Mouse (Mus musculus) heart, adult 2 months (tissue): Measurements from ENCODE around the gene Dlg1. TPM values are rescaled to one million over a fixed set of nuclear protein-coding genes. Genes with fewer than 3 reads are reported as not detected.

Experiments used
- DNase-seq, 2 experiments: peaks; one replicate each; pipeline ENCODE4 v3.0.0; 2021
- H3K27ac ChIP-seq: fragments of 200-600 bp; 2 replicates; pipeline ENCODE4 v1.8.1; 2022
- H3K27me3 ChIP-seq: fragments of 200-500 bp; 2 replicates; pipeline ENCODE4 v1.6.1; 2012; ENCODE audit warnings: mild to moderate bottlenecking, low read length, inconsistent platforms, mixed read lengths; ENCODE audit not compliant: control insufficient read depth, insufficient read depth
- H3K36me3 ChIP-seq: fragments of 200-500 bp; 2 replicates; pipeline ENCODE4 v1.6.1; 2012; ENCODE audit warnings: low read length, inconsistent platforms; ENCODE audit not compliant: control insufficient read depth, insufficient read depth
- H3K4me1 ChIP-seq: fragments of 200-500 bp; 2 replicates; pipeline ENCODE4 v1.6.1; 2011; ENCODE audit warnings: low read length; ENCODE audit not compliant: control insufficient read depth, insufficient read depth
- H3K4me3 ChIP-seq: fragments of 200-600 bp; 2 replicates; pipeline ENCODE4 v1.8.1; 2022
- H3K79me2 ChIP-seq: fragments of 200-500 bp; replicated peaks from 2 replicates; pipeline ENCODE4 v1.6.1; 2012; ENCODE audit warnings: mild to moderate bottlenecking, inconsistent platforms, low read length, moderate library complexity, mixed read lengths; ENCODE audit not compliant: control insufficient read depth, insufficient read depth
- H3K9ac ChIP-seq: fragments of 200-500 bp; 2 replicates; pipeline ENCODE4 v1.6.1; 2012; ENCODE audit warnings: low read depth, mild to moderate bottlenecking, control low read depth, inconsistent platforms, low read length, mixed read lengths
- CTCF ChIP-seq: fragments of 200-600 bp; IDR thresholded peaks from 2 replicates; pipeline ENCODE4 v1.8.1; 2022; ENCODE audit warnings: antibody characterized with exemption, mild to moderate bottlenecking, moderate library complexity
- EP300 ChIP-seq: fragments of 200-500 bp; IDR thresholded peaks from 2 replicates; pipeline ENCODE4 v1.6.1; 2011; ENCODE audit warnings: low read depth, low read length, control low read depth; ENCODE audit not compliant: insufficient read depth
- POLR2A ChIP-seq: fragments of 200-500 bp; IDR thresholded peaks from 2 replicates; pipeline ENCODE4 v1.6.1; 2011; ENCODE audit warnings: mild to moderate bottlenecking, low read depth, low read length, control low read depth; ENCODE audit not compliant: insufficient read depth
- whole genome bisulfite sequencing: fragments of 180-500 bp; shearing (Covaris S2); methylation state at CpG from one replicate; pipeline ENCODE4 v1.1.7; 2018; 5-methylcytosine and 5-hydroxymethylcytosine counted together
- intact Hi-C: fragments of 180-260 bp; cut with DNase I; formaldehyde crosslinking; loops from one replicate; pipeline ENCODE4 v1.15.1; 2025
- polyA plus RNA-seq: library from polyadenylated mRNA; depleted of rRNA; stranded (reverse); fragments of >200 nt; gene quantifications from 2 replicates; pipeline ENCODE4 v1.2.3, GENCODE M21; 2012
- total RNA-seq, 2 experiments: library from RNA; stranded (reverse); gene quantifications; 2 replicates each; pipeline ENCODE4 v1.2.3; 2021

Dlg1 gene
- total and polyA plus RNA-seq, 3 experiments, result 14.9 to 61.9 (median 56.2) TPM

DNA sequence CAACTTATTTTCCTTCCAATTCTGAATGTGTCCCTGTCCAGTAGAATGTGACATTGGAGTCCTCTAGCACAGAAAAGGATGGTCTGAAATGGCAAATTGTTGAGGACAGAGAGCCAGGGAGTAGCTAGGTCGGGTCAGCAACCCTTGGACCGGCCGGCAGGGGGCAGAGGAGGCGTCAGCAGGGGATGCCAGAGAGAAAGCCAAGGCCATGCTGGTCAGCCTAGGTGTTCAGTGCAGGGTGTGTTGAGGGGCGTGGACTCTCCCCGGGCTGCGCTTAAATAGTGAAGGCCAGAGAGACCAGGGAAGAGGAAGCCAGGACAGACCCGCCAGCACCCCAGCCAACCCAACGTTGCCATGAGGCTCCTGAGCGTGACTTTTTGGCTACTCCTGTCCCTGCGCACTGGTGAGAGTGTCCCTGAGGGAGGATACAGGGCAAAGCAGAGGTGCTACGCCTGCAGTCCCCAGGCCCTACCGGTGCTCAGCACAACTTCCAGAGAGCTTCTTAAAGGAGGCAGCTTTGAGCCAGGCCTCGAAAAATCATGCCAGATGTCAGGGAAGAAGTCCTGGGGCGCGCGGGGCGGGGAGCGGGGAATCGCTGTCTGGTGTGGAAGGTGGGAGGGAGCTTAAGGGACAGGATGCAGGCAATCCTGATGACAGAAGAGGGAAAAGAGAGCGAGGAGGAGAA lies 215.5 kb downstream of the Dlg1 start, which contains the start of gene Meltf:
Gene Meltf, plus strand, starts transcription at position 238 of the 685 bp plus-strand sequence.
- TF ChIP-seq POLR2A (no peak), CTCF (peak; percentile 88), EP300 (no peak)
- Histone ChIP-seq H3K36me3 (no peaks in the 10 kb centered on the region), H3K27ac (no peak within 1 kb of the TSS), H3K79me2 (no peaks in the 10 kb centered on the region), H3K4me3 (no peak within 1 kb of the TSS), H3K4me1 (no peaks in the 10 kb centered on the region), H3K27me3 (no peaks in the 10 kb centered on the region), H3K9ac (no peak within 1 kb of the TSS)
- WGBS, result 33% methylated on average over 21 of the region's 21 CpGs
- DNase-seq, result peak; percentile 52 to 78
- intact Hi-C loops, result loop anchor here (1.0 kb wide), 1 partner anchor 40 kb away; no protein-coding TSS in a partner anchor

DNA sequence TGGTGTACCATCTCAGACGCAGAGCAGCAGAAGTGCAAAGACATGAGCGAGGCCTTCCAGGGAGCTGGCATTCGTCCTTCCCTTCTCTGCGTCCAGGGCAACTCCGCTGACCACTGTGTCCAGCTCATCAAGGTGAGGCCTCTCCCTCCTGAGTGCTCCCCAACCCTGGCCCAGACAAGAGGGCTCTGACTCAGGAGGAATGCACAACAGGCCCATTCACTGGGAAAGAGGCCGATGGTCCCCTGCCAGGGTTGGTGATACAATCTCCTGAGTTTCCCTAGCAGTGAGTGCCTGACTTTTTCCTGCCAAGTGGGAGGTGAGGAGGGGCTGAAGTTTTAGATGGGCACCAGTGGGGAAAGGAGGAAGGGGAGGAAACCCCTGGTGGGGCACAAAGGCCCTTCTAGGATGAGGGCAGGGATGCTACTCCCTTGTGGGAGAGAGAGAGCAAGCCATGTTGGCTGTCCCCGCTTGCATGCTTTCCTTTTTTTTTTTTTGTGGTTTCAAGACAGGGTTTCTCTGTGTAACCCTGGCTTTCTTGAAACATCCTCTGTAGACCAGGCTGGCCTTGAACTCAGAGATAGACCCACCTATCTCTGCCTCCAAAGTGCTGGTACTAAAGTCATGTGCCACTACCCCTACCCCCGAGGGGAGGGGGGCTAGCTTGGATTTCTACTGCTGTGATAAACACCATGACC lies 217.1 kb downstream of the Dlg1 start:
- Histone ChIP-seq H3K36me3 (no peaks in the 10 kb centered on the region), H3K27me3 (no peaks in the 10 kb centered on the region), H3K9ac (no peak overlapping the region), H3K27ac (no peak overlapping the region), H3K4me3 (no peak overlapping the region), H3K4me1 (no peaks in the 10 kb centered on the region), H3K79me2 (no peaks in the 10 kb centered on the region)
- DNase-seq, result no peak
- 78% methylated on average over 8 of the region's 8 CpGs for WGBS
- TF ChIP-seq POLR2A (no peak), CTCF (no peak)
- intact Hi-C loops, result no loop called here

DNA sequence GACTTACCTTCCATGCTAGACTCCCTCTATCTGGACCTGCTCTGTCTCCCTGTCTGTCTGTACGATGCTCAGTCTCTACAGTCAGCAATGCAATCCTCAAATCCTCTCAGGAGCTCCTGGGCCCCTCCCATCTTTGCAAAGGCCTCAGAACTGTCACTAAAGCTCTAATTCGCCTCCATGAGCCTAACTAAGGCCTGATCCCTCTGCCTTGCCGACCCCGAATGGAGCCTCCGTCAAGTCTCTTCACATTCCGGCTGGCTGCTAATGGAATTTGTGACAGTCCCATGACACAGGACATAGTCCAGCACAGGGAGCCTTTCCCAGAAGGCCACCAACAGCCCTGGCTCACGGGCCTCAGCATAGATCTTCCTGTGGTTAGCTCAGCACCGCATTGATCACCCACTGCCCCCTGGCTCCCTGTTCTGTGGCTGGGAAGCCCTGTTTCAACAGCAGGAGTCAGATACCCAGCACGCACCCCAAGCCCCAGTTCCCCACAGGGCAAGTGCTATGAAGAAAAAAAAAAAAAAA lies 219.2 kb downstream of the Dlg1 start:
- Histone ChIP-seq H3K27ac (no peak overlapping the region), H3K36me3 (no peaks in the 10 kb centered on the region), H3K9ac (no peak overlapping the region), H3K79me2 (no peaks in the 10 kb centered on the region), H3K27me3 (no peaks in the 10 kb centered on the region), H3K4me1 (no peaks in the 10 kb centered on the region), H3K4me3 (no peak overlapping the region)
- intact Hi-C loops, result no loop called here
- DNase-seq, result no peak
- WGBS, result 71% methylated on average over 9 of the region's 9 CpGs
- no peak for TF ChIP-seq EP300

DNA sequence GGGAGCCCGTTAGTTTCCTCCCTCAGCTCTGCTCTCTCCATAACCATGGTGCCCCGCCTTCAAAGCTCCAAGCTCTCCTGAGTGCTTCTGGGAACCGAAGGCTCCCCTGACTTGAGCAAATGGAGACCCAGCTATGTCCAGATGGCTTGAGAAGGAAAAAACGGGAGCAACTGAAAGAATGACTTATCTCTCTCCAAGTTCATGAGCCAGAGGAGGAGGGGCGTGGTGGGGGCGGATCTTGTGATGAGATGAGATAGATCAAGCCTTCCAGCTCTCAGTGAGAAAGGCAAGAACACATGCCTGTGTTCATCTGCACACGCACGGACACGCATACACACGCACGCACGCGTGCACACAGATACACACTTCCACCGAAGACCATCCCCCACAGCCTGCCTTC lies 220.1 kb downstream of the Dlg1 start:
- H3K4me3 ChIP-seq, result no peak overlapping the region
- intact Hi-C loops, result no loop called here
- TF ChIP-seq POLR2A, result no peak
- TF ChIP-seq EP300, result no peak
- TF ChIP-seq CTCF, result no peak
- no peaks in the 10 kb centered on the region for H3K36me3 ChIP-seq
- H3K79me2 ChIP-seq, result no peaks in the 10 kb centered on the region
- 61% methylated on average over 14 of the region's 14 CpGs for WGBS
- H3K27me3 ChIP-seq, result no peaks in the 10 kb centered on the region
- H3K9ac ChIP-seq, result no peak overlapping the region
- DNase-seq, result no peak
- no peaks in the 10 kb centered on the region for H3K4me1 ChIP-seq
- no peak overlapping the region for H3K27ac ChIP-seq

DNA sequence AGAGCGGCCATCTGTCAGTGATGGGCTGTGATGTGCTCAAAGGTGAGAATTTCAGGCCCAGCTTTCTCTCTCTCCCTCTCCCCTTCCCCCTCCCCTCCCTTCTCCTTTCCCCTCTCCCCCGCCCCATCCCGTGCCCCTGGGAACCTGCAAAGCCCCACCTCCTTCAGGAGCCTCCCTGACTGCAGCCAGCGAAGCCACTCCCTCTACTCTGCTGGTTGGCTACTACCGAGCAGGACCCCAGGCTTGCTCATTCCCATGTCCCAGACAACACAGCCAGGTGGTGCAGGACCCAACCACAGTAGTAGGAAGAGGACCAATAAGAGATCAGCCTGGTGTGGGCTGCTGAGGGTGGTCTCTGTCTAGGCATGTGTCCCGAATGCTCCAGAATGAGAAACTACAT lies 220.7 kb downstream of the Dlg1 start:
- intact Hi-C loops, result no loop called here
- 35% methylated on average over 6 of the region's 6 CpGs for WGBS
- DNase-seq, result no peak
- Histone ChIP-seq H3K27ac (no peak overlapping the region), H3K79me2 (no peaks in the 10 kb centered on the region), H3K27me3 (no peaks in the 10 kb centered on the region), H3K36me3 (no peaks in the 10 kb centered on the region), H3K4me1 (no peaks in the 10 kb centered on the region), H3K4me3 (no peak overlapping the region), H3K9ac (no peak overlapping the region)
- no peak for TF ChIP-seq EP300
- TF ChIP-seq POLR2A, result no peak
- no peak for TF ChIP-seq CTCF

DNA sequence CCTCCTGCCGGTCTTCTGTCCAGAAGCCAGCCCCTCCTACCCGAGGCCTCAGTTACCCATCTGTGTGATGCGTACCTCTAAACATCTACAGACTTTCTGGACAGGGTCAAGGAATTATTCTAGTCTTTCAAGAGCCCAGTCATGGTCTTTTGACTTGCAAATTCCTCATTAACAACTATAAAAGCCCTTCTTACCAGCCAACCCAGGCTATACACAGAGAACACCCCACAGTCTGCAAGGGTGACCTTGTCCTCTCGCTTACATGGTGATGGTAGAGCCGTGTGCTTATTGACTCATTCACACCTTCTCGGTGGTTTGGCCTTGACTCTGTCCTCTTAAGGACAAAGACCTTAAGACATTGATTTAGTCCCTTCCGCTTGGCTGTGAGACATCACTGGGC lies 227.7 kb downstream of the Dlg1 start:
- Histone ChIP-seq H3K36me3 (no peaks in the 10 kb centered on the region), H3K27me3 (no peaks in the 10 kb centered on the region), H3K4me1 (no peaks in the 10 kb centered on the region), H3K4me3 (no peak overlapping the region), H3K79me2 (no peaks in the 10 kb centered on the region), H3K9ac (no peak overlapping the region), H3K27ac (no peak overlapping the region)
- 87% methylated on average over 7 of the region's 7 CpGs for WGBS
- no peak for DNase-seq
- intact Hi-C loops, result no loop called here
- TF ChIP-seq CTCF, result no peak
- no peak for TF ChIP-seq POLR2A
- no peak for TF ChIP-seq EP300
